Mouse (Mus musculus): ENCODE results near the gene A930033H14Rik.

DNA sequence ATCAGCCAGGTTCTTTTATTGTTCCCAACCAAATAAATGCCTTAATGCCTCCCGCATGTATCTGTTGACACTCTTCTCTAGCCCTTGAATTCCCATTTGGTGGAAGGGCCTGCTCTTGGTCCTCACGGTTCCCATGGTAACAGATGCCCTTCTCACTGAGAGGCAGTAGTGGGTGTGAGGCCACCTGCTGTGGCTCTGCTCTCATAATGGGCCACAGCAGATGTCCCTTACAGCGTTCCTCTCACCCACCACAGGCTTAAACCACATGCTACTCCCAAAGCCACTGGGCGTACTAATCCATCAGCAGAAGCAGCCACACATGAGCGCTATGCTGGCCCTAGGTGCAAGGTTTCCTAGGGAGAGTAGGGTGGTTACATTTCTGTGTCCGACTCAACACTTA, 25.4 kb upstream of the A930033H14Rik start:
- TF ChIP-seq CTCF (IDR thresholded peaks at IDR 0.05; ENCODE audit: borderline replicate concordance, insufficient read depth, low read length) (no peak), POLR2A (IDR thresholded peaks at IDR 0.05; ENCODE audit: low read depth, low read length) (no peak)

Measured in embryonic fibroblast, embryonic 13.5 days (primary cell).